Mouse (Mus musculus) ES-Bruce4 (cell line): ENCODE results near the gene Dpysl4.

ENCODE experiments used
- CTCF ChIP-seq: IDR thresholded peaks from one replicate; pipeline ENCODE4 v1.8.1; 2011; ENCODE audit warnings: low read depth, low read length
- EP300 ChIP-seq: IDR thresholded peaks from 2 replicates; pipeline ENCODE4 v1.6.1; 2011; ENCODE audit warnings: low read depth, low read length; ENCODE audit not compliant: insufficient read depth
- POLR2A ChIP-seq: IDR thresholded peaks from one replicate; pipeline ENCODE4 v1.8.1; 2011; ENCODE audit warnings: low read length; ENCODE audit not compliant: insufficient read depth

GRCm38 (mm10) chr7:139081158-139081557 is 4.6 kb upstream of the Dpysl4 start:
- TF ChIP-seq EP300 (no peak), CTCF (no peak), POLR2A (no peak)
